Mouse (Mus musculus) embryonic facial prominence, embryonic 14.5 days (tissue): ENCODE results near the gene Rundc3b. TPM values are rescaled to one million over a fixed set of nuclear protein-coding genes. Genes with fewer than 3 reads are reported as not detected.

Experiments
- ATAC-seq: fragments of 200-750 bp; cut with Nextera tagmentation; 2 replicates; pipeline ENCODE4 v1.8.0; 2017; ENCODE audit warnings: low read depth, moderate number of reproducible peaks, moderate TSS enrichment
- DNase-seq: peaks from one replicate; pipeline ENCODE4 v3.0.0-alpha.2; 2015; ENCODE audit warnings: low spot score
- H3K27ac ChIP-seq: fragments of 300-500 bp; sonication (generic); replicated peaks from 2 replicates; pipeline ENCODE4 v1.5.1; 2014; ENCODE audit warnings: low read depth, mild to moderate bottlenecking, low read length, moderate library complexity
- H3K27me3 ChIP-seq: fragments of 300-500 bp; sonication (generic); replicated peaks from 2 replicates; pipeline ENCODE4 v1.6.1; 2014; ENCODE audit warnings: low read length; ENCODE audit not compliant: control insufficient read depth, insufficient read depth
- H3K36me3 ChIP-seq: fragments of 300-500 bp; sonication (generic); 2 replicates; pipeline ENCODE4 v1.6.1; 2014; ENCODE audit warnings: low read length, mixed read lengths; ENCODE audit not compliant: control insufficient read depth, insufficient read depth
- H3K4me1 ChIP-seq: fragments of 300-500 bp; sonication (generic); 2 replicates; pipeline ENCODE4 v1.6.1; 2014; ENCODE audit warnings: antibody characterized with exemption, low read length; ENCODE audit not compliant: control insufficient read depth, insufficient read depth
- H3K4me2 ChIP-seq: fragments of 300-500 bp; sonication (generic); 2 replicates; pipeline ENCODE4 v1.6.1; 2014; ENCODE audit warnings: low read depth, mild to moderate bottlenecking, low read length, moderate library complexity, mixed read lengths
- H3K4me3 ChIP-seq: fragments of 300-500 bp; sonication (generic); 2 replicates; pipeline ENCODE4 v1.5.1; 2014; ENCODE audit warnings: low read depth, mild to moderate bottlenecking, low read length
- H3K9ac ChIP-seq: fragments of 300-500 bp; sonication (generic); 2 replicates; pipeline ENCODE4 v1.6.1; 2014; ENCODE audit warnings: low read depth, mild to moderate bottlenecking, low read length, moderate library complexity, mixed read lengths
- H3K9me3 ChIP-seq: fragments of 300-500 bp; sonication (generic); 2 replicates; pipeline ENCODE4 v1.6.1; 2016; ENCODE audit warnings: low read length; ENCODE audit not compliant: control insufficient read depth
- WGBS: fragments of 180-500 bp; shearing (Covaris S2); extraction: QIAGEN DNeasy Blood & Tissue Kit; methylation state at CpG from one replicate; pipeline ENCODE4 v1.1.7; 2014; 5-methylcytosine and 5-hydroxymethylcytosine counted together
- polyA plus RNA-seq: library from polyadenylated mRNA; unstranded; fragments of >200 nt; fragmentation: Nextera tagmentation; extraction: Ambion mirVana; gene quantifications from 2 replicates; pipeline ENCODE4 v1.2.1, GENCODE M21; 2014

Gene Rundc3b
- polyA plus RNA-seq, 1 experiment from 2014 or later = 4.2 TPM

DNA sequence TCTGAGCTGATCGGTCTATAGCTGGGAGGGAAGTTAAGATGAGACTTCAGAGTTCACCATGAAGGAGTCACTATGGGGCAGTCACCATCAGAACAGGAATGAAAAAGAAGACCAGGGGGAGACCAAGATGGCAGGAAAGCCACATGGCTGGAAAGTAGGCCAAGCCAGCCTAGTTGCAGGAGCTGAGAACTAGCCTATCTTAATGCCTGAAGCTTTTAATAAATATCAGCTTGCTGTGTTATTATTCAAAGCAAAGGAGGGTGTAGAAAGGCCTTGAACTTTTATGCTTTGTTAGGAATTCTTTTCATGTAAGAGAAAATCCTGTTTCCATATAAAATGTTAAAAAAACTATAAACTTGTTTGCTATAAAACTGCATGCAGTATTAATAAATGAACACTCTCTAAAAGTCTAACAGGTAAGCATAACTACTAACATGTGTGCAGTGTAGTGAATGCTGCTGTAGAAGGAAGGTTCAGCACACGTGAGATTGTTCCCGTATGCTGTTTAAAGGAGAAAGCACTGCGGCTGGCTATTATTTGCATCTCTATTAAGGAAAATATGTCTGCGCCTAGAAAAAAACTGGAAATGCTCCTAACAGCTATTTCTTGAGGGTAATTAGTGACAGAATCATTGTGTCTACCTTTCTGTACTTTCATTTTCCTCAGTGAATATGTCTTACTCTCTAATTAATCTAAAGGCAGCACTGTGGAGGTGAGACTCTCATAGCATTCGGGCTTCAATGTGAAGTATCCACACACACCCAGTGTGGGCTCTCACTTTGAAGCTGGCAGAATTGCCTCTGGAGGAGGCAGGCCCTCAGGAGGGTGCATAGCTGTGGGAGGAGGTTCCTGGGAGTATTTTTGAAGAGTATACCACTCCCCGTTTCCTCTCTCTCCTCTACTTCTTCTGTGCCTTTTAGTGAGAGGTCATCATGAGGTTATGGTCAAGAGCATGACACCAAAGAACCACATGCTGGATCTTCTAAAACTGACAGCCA is 81.3 kb downstream of the Rundc3b start:
- H3K9ac ChIP-seq = no peak overlapping the region
- no peaks in the 10 kb centered on the region for H3K9me3 ChIP-seq
- no peaks in the 10 kb centered on the region for H3K27me3 ChIP-seq
- 59% methylated on average over 7 of the region's 7 CpGs for WGBS
- ATAC-seq = no peak
- no peak for DNase-seq
- H3K4me1 ChIP-seq = no peaks in the 10 kb centered on the region
- no peak overlapping the region for H3K4me2 ChIP-seq
- H3K36me3 ChIP-seq = no peaks in the 10 kb centered on the region
- H3K4me3 ChIP-seq = no peak overlapping the region
- no peak overlapping the region for H3K27ac ChIP-seq

DNA sequence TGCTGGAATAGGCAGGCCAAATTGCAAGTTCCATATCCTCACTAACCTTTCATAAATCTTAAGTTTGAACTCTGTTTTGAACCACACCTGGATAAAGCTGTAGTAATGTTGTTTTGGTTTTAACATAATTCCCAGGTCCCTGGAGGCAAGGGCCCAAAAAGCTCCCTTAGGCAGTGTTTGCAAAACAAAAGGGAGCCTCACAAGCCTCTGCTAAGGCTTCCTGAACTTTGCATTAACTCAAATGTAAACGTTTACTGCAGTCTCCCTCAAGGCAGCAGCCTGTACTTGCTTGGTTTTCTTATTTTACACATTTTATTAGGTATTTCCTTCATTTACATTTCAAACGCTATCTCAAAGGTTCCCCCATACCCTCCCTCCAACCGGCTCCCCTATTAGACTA is 103.7 kb downstream of the Rundc3b start:
- WGBS = 33% methylated on average over 3 of the region's 3 CpGs
- ATAC-seq (no peak), DNase-seq (no peak)
- Histone ChIP-seq H3K4me3 (no peak overlapping the region), H3K4me1 (no peaks in the 10 kb centered on the region), H3K27ac (no peak overlapping the region), H3K36me3 (no peaks in the 10 kb centered on the region), H3K27me3 (no peaks in the 10 kb centered on the region), H3K4me2 (no peak overlapping the region), H3K9ac (no peak overlapping the region), H3K9me3 (no peaks in the 10 kb centered on the region)

DNA sequence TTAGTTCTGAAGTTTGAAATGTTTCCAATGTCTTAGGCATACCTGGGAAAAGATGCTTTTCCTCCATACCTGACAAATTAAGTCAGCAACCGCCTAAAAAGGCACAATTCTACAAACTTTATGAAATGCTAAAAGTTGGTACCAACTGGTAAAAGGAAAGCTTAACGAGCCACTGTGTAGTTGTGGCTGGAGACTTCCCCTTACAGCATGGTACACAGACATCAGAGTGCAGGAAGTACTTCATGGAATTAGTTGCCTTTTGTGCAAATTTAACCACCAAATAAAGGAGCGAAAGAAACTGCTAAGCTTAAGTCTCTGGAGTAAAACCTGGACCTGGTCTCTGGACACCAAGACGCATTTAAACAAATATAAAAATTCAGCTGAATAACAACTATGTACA is 131.0 kb downstream of the Rundc3b start:
- Histone ChIP-seq H3K4me1 (no peaks in the 10 kb centered on the region), H3K9me3 (no peaks in the 10 kb centered on the region), H3K4me3 (no peak overlapping the region), H3K36me3 (no peaks in the 10 kb centered on the region), H3K4me2 (no peak overlapping the region), H3K27me3 (no peaks in the 10 kb centered on the region), H3K27ac (no peak overlapping the region), H3K9ac (no peak overlapping the region)
- 77% methylated on average over 4 of the region's 4 CpGs for WGBS
- ATAC-seq = no peak
- DNase-seq = no peak

DNA sequence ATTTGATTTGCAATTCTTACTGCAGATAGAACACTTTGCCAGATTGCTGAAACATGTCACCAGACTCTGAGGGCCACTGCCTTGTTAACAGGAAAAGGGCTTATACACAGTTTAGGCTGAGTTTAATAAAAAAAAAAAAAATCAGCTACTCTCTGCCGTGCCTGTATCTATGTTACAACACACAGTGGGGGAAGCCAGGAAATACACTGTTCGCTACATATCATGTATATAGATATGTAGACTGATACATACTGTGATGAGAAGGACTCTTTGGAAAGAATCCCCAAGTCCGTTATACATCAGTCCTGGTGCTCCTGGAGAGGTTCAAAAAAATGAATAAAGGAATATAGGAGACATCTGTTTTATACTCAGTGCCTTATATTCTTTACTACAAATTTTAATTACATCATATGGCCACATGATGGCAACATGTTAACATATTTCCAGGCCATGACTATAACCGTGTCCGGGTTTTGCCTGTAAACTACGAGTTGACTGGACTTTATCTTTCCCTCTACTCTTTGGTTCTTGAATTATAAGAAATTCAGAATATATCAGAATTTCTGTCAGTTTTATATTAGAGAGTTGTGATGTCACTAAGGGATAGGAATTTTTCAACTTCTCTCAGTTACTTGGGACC is 133.2 kb downstream of the Rundc3b start:
- Histone ChIP-seq H3K36me3 (no peaks in the 10 kb centered on the region), H3K9me3 (no peaks in the 10 kb centered on the region), H3K4me1 (no peaks in the 10 kb centered on the region), H3K4me2 (no peak overlapping the region), H3K9ac (no peak overlapping the region), H3K4me3 (no peak overlapping the region), H3K27ac (no peak overlapping the region), H3K27me3 (no peaks in the 10 kb centered on the region)
- peak; percentile 78; the same call in 1 of the 2 replicates for ATAC-seq
- WGBS = 47% methylated on average over 6 of the region's 6 CpGs
- DNase-seq = peak; percentile 61

DNA sequence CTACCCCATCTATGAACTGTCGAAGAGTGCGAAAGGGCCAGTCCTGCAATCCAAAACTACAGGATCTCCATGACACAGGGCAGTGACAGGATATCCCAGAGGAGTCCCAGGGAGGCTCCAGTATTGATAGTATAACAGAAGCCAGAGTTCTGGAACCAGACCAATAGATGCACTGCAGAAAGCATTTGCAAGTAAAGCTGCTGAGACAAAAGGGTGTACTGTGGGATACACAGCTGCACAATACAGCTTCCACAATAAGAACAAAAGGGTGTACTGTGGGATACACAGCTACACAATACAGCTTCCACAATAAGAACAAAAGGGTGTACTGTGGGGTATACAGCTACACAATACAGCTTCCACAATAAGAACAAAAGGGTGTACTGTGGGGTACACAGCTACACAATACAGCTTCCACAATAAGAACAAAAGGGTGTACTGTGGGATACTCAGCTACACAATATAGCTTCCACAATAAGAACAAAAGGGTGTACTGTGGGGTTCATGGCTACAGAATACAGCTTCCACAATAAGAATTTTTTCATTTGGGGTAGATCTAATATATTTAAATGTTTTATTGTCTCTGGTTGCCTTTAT is 134.0 kb downstream of the Rundc3b start:
- no peaks in the 10 kb centered on the region for H3K27me3 ChIP-seq
- H3K4me2 ChIP-seq = no peak overlapping the region
- no peaks in the 10 kb centered on the region for H3K4me1 ChIP-seq
- H3K9me3 ChIP-seq = no peaks in the 10 kb centered on the region
- no peak for DNase-seq
- H3K27ac ChIP-seq = no peak overlapping the region
- no peak overlapping the region for H3K4me3 ChIP-seq
- no peak overlapping the region for H3K9ac ChIP-seq
- no peaks in the 10 kb centered on the region for H3K36me3 ChIP-seq
- ATAC-seq = no peak
- 85% methylated on average over 2 of the region's 2 CpGs for WGBS

DNA sequence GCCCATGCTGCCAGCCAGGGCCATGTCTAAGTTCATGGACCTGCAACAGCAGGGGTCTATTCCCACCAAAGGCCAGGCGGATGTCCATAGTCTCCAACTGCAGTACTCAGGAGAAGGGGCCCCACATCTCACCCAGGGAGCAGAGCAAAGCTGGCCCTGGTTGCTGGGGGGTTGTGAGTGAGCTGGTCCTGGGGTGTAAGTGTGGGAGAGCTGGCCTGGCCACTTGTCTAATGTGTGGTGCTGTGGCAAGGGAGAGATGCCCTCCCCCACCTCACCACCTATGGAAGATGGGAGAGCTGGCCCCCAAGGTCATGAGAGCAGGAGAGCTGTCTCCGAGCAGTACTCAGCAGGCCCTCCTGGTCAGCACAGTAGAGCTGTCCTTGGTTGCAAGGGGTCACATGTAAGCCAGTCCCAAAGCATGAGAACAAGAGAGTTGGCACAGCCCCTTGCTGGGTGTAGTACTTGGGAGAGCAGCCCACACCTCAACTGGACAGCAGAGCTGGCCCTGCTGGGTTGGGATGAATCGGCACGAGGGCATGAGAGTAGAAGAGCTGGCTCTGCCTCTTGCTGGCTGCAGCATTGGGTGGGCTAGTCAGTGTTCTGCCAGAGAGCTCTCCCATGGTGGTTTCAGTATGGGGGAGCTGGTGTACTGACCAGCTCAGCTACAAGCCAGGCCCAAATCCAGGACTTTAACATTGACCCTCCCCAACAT is 134.6 kb downstream of the Rundc3b start:
- DNase-seq (no peak), ATAC-seq (no peak)
- H3K4me2 ChIP-seq = no peak overlapping the region
- no peak overlapping the region for H3K27ac ChIP-seq
- H3K9ac ChIP-seq = no peak overlapping the region
- H3K36me3 ChIP-seq = no peaks in the 10 kb centered on the region
- no peaks in the 10 kb centered on the region for H3K9me3 ChIP-seq
- H3K4me1 ChIP-seq = no peaks in the 10 kb centered on the region
- no peak overlapping the region for H3K4me3 ChIP-seq
- H3K27me3 ChIP-seq = no peaks in the 10 kb centered on the region
- 76% methylated on average over 4 of the region's 4 CpGs for WGBS

DNA sequence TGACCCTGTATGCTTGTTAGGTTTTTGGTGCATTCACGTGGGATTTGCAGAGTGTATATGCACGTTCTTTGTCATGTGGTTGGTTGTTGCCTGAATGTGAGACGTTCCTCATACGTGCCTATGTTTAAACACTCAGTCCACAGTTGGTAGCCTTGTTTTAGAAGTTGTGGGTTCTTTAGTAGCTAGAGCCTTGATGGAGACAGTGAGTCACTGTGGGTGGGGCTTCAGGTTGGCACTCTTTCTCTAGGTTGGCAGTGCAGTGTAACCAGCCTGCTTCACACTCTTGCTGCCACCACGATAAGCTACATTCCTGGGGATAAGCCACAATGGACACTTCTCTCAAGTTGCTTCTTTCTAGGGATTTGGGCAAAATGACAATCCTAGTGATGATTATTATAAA is 166.2 kb downstream of the Rundc3b start:
- WGBS = 85% methylated on average over 5 of the region's 5 CpGs
- DNase-seq = no peak
- peaks cover 20% of the 10 kb centered on the region; the same call in 1 of the 2 replicates for H3K36me3 ChIP-seq

DNA sequence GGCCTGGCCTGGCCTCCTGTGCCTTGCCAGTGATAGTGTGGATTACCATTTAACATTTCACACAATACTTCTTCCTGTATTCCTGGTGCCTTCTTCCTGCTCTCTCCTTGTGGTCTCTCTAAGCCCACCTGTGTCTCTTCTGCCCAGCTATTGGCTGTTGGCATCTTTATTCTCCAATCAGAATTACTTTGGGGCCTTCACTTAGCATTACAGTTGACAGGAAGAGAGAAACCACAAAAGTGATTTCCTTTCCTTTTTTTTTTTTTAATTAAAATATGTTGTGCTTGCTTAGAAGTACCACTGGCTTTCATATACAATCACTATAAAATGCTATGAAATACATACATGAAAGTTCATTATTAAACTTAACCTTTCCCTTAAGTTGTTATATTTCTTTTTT is 167.2 kb downstream of the Rundc3b start:
- Histone ChIP-seq H3K4me3 (no peak overlapping the region), H3K4me2 (no peak overlapping the region), H3K27me3 (no peaks in the 10 kb centered on the region), H3K27ac (no peak overlapping the region), H3K9me3 (no peaks in the 10 kb centered on the region), H3K4me1 (no peaks in the 10 kb centered on the region), H3K9ac (no peak overlapping the region), H3K36me3 (peaks cover 17% of the 10 kb centered on the region; the same call in 1 of the 2 replicates)
- ATAC-seq (no peak), DNase-seq (no peak)

More for the DNA sequence above, 166.2 kb downstream of the Rundc3b start:
- no peak overlapping the region for H3K4me2 ChIP-seq
- no peaks in the 10 kb centered on the region for H3K27me3 ChIP-seq
- no peak for ATAC-seq
- H3K9ac ChIP-seq = no peak overlapping the region
- no peak overlapping the region for H3K4me3 ChIP-seq
- H3K9me3 ChIP-seq = no peaks in the 10 kb centered on the region
- no peaks in the 10 kb centered on the region for H3K4me1 ChIP-seq
- H3K27ac ChIP-seq = no peak overlapping the region
